Mouse (Mus musculus) ES-Bruce4 (cell line): Measurements from ENCODE around the gene Hdac1.

Experiments used
- CTCF ChIP-seq: IDR thresholded peaks from one replicate; pipeline ENCODE4 v1.8.1; 2011; ENCODE audit warnings: low read depth, low read length
- EP300 ChIP-seq: IDR thresholded peaks from 2 replicates; pipeline ENCODE4 v1.6.1; 2011; ENCODE audit warnings: low read depth, low read length; ENCODE audit not compliant: insufficient read depth
- POLR2A ChIP-seq: IDR thresholded peaks from one replicate; pipeline ENCODE4 v1.8.1; 2011; ENCODE audit warnings: low read length; ENCODE audit not compliant: insufficient read depth

DNA sequence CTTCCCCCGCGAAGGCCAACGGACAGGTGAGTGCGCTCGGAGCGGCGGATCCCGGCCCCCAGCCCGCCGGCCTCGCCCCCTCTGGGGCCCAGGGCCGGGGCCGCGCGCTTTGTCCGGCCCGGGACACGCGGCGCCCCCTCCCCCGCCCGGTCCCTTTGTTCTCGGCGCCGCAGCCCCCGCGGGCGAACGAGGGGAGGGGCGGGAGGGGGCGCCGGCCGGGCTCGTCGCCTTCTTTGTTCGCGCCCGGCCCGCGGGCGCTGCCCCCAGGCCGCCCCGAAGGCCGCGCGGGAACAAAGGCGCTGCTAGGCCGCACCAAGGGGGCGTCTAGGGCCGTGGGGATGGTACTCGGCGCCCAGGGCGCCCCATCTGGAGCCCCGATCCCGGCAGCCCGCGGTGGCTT is 28.6 kb downstream of the Hdac1 start:
- TF ChIP-seq POLR2A (no peak), EP300 (no peak), CTCF (no peak)
